Mouse (Mus musculus) E14TG2a.4 (cell line): ENCODE results near the gene Abl2.

Source experiments
- CTCF ChIP-seq: conservative IDR thresholded peaks from 2 replicates; pipeline ENCODE4 v1.5.1; 2014; ENCODE audit warnings: low read length
- NANOG ChIP-seq: IDR thresholded peaks from 2 replicates; pipeline ENCODE4 v1.6.1; 2014; ENCODE audit warnings: borderline replicate concordance, low read length, mixed read lengths
- POU5F1 ChIP-seq: IDR thresholded peaks from 2 replicates; pipeline ENCODE4 v1.6.1; 2014; ENCODE audit warnings: low read length, borderline replicate concordance

DNA sequence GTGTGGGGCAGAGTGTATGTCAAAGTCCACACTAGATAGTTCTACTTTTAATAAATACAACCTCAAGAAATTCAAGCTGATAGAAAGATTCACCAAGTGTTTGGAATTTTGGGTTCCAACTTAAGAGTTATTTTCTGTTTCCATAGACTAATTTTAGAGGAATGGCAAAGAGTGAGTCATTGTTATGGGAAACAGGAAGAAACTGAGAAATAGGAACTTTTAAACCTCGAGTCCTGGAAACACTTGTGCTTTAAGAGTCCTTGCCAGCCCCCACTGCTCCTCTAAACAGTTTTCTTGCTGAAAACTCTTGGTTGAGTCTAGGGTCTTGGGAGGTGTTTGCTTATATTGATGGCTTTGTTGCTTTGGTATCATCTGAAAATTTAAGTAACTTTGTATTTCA lies 65.6 kb downstream of the Abl2 start:
- TF ChIP-seq CTCF (no peak), NANOG (no peak), POU5F1 (no peak)
